Mouse (Mus musculus): ENCODE results near the gene Dis3l2.

The Dis3l2 gene

DNA sequence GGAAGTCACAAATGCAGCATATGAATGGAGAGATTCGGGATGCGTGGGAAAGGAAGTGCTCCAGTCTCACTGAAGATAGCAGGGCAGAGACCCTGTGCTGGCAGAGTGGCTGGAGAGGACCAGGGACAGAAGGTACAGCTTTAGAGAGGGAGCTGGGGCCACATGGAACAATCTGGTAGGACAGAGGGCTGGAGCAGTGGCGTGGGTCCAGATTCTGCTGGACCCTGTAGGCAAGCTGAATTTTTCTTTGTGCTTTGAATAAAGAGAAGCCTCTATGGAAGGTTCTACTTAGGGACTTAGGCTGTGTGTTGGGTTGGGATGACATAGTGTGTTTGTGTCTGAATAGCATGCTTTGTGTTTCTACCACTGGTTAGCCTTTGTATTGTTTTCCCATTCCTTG, 1.9 kb downstream of the Dis3l2 start:
- ChIA-PET CTCF (interaction anchor here in 1 of 4 experiments (0.6 kb wide), 1 partner anchor 422 kb away, joined by 4 read pairs; no protein-coding TSS in a partner anchor), POLR2A (interaction anchor here in 3 of 4 experiments (0.6 to 1.2 kb wide), 4 partner anchors 14 to 71 kb away, joined by 3 to 8 read pairs (median 4); no protein-coding TSS in a partner anchor)

DNA sequence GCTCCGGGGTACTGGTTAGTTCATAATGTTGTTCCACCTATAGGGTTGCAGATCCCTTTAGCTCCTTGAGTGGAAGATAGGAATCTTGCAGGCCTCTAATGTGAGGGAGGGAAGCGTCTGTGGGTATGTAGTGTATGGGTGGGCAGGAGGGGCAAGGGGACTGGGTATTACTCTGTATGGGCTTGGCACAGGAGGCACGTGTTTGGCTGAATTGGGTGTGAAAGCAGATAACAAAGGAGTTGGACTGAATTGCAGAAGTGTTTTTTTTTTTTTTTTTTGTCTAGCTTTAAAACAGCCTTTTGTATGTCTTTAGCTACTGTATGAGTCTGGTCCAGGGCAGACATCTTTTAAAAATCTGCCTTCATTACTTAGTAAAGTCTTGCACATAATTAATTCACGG, 5.9 kb downstream of the Dis3l2 start:
- ChIA-PET CTCF (interaction anchor here in 2 of 4 experiments (0.6 kb wide), 2 partner anchors 59 to 1289 kb away, joined by 3 read pairs; no protein-coding TSS in a partner anchor), POLR2A (interaction anchor here in 2 of 4 experiments (0.9 to 1.1 kb wide), 2 partner anchors 24 to 27 kb away, joined by 3 read pairs; no protein-coding TSS in a partner anchor)

DNA sequence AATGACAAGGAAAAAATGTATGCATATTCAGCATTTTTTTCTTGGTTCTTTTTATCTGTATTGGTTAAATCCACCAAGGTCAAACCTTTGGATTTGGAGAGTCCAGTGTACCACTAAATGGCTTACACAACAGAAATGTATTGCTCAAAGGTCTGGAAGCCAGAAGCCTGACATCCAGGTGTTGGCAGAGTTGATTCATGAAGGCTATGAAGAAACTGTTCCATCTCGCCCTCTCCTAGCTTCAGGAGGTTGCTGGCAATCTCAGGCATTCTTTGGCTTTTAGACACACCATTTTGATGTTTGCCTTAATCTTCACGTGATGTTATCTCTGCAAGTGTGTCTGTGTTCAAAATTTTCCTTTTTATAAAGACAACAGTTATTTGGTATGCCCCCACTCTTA, 8.4 kb downstream of the Dis3l2 start:
- CTCF ChIA-PET, result interaction anchor here in 2 of 4 experiments (0.5 kb wide), 2 partner anchors 12 to 510 kb away, joined by 3 read pairs; no protein-coding TSS in a partner anchor
- POLR2A ChIA-PET, result interaction anchor here in 2 of 4 experiments (0.8 to 1.2 kb wide), 3 partner anchors 8 to 46 kb away, joined by 3 read pairs; partner anchors contain the start of gene Dis3l2 (in 1 of the 2)

DNA sequence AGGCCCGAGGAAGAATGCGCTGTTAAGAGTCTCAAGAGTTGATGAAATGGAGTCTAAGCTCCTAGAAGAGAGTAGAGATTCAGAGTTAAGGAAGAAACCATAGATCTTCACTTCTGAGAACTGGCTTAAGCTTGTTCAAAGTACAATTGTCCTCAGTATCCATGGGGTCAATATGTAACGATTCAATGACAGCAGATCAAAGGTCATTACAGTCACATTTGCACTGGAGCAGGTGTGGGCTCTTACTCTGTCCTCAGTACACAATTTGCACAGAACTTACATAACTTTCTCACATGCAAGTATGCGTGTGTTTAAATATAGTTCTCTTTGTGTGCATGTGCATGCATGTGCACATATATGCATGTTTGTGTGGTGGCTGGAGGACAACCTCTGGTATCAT, 9.4 kb downstream of the Dis3l2 start:
- POLR2A ChIA-PET, result interaction anchor here in 2 of 4 experiments (0.8 to 1.4 kb wide), 3 partner anchors 11 to 45 kb away, joined by 3 read pairs; no protein-coding TSS in a partner anchor

DNA sequence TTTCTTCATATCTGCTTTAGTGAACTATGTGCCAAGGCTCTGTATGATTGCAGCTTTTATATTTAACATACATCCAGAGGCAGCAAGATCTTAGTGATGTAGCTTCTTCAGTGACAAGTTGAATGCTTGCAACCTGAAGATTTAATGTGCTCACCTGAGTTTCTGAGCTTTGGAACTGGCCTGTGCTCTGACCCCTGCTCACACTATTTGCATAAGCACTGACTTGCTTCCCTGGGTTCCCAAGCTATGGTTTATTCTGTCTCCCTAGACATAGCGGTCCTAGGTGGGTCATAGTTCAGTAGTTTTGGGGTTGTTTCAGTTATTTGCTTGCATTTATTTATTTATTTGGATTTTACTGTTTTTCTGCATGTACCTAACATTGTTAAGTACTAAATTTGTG, 14.6 kb downstream of the Dis3l2 start:
- ChIA-PET CTCF (interaction anchor here in 1 of 4 experiments (1.6 kb wide), 1 partner anchor 20 kb away, joined by 3 read pairs; no protein-coding TSS in a partner anchor), POLR2A (interaction anchor here in 3 of 4 experiments (0.5 to 2.5 kb wide), 8 partner anchors 9 to 302 kb away, joined by 3 to 13 read pairs (median 3); no protein-coding TSS in a partner anchor)

More for the DNA sequence above, 9.4 kb downstream of the Dis3l2 start:
- CTCF ChIA-PET, result no interaction called here

DNA sequence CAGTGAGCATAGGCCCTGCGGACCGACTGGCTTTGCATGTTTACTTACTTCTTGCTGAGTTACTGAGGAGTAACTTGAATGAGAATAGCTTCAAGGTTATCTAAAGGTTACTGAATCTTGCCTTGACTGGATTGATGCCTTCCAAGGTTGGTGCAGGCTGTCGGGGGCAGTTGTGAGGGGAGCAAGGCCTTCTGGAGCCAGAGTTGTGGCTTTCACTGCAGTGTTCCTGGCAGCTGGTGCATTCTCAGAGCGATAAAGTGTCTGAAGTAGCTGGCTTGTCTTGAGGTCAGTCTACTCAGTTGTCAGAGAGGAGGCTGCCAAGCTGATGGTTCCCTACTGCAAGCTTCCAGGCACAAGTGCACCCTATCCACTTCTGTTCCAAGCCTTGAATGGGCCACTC, 15.8 kb downstream of the Dis3l2 start:
- ChIA-PET POLR2A (interaction anchor here in 3 of 4 experiments (0.6 to 2.3 kb wide), 15 partner anchors 9 to 367 kb away, joined by 3 to 14 read pairs (median 3); partner anchors contain the start of gene Dis3l2 (in 1 of the 3)), CTCF (interaction anchor here in 1 of 4 experiments (1.6 to 1.7 kb wide), 2 partner anchors 21 to 322 kb away, joined by 3 to 4 read pairs; no protein-coding TSS in a partner anchor)

DNA sequence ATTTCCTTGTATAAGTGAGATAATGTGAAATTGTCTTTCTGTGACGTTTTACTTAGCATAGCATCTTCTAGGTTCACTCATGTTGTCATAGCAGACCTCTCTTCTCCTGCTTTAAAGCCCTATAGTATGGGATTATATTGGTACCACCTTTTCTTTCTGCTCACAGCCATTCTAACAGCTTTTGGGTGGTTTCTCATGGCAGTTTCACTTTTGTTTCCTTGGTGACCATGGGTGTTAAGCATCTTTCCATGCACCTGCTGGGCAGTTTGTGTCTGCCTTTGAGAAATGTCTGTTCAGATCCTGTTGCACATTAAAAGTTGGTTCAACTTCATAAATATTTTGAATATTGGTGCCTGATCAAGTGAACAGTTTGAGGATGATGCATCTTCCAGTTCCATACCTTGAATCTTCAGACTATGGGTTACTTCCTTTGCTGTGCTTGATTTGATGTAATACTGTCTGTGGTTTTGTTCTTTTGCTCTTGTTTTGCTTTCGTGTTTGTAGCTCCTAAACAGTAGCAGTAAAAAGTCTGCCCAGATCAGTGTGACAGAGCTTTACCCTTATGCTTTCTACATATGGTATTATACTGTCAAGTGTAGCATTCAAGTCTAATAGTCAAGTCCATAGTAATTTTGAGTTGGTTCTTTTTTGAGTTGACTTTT, 29.7 kb downstream of the Dis3l2 start:
- POLR2A ChIA-PET, result interaction anchor here in 1 of 4 experiments (1.0 kb wide), 1 partner anchor 23 kb away, joined by 3 read pairs; no protein-coding TSS in a partner anchor

DNA sequence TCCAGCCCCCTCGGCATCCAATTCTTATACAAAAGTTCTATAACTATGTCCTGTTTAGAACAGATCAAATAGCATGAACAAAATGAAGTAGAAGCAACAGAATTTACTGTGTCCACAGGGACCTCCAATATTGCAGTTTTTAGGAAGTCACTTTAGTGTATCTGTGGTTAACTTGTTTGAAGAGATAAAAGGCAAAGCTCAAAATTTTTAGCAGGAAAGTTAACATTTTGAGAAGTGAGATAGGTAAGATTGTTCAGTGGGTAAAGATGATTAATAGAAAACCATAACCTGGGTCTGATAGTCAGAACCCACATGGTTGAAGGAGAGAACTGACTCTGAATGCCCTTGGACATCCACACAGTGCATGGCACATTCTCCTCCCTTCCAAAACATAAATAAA, 32.8 kb downstream of the Dis3l2 start:
- POLR2A ChIA-PET, result no interaction called here
- CTCF ChIA-PET, result no interaction called here

More for the DNA sequence above, 29.7 kb downstream of the Dis3l2 start:
- CTCF ChIA-PET, result interaction anchor here in 2 of 4 experiments (0.6 to 1.5 kb wide), 3 partner anchors 171 to 260 kb away, joined by 3 to 4 read pairs (median 3); no protein-coding TSS in a partner anchor

DNA sequence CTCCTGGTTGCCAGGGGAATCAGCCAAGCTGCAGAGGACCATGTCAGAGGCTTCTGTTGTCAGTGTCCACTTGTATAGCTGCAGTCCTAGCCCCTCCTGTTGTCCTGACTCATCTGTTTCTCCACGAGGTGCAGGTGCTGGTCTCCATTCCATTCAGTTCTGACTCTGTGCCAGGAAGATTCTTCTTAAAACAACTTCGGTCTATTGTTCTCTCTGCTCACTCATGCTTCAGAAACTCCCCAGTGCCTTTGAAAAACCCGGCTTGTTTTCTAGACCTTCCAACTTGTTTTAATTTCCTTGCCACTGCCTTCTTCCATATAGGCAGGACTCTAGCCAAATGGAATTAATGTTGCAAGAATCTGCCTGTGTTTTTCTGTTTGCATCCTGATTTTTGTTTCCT, 39.3 kb downstream of the Dis3l2 start:
- CTCF ChIA-PET, result interaction anchor here in 1 of 4 experiments (0.6 kb wide), 1 partner anchor 13 kb away, joined by 3 read pairs; no protein-coding TSS in a partner anchor
- POLR2A ChIA-PET, result no interaction called here

DNA sequence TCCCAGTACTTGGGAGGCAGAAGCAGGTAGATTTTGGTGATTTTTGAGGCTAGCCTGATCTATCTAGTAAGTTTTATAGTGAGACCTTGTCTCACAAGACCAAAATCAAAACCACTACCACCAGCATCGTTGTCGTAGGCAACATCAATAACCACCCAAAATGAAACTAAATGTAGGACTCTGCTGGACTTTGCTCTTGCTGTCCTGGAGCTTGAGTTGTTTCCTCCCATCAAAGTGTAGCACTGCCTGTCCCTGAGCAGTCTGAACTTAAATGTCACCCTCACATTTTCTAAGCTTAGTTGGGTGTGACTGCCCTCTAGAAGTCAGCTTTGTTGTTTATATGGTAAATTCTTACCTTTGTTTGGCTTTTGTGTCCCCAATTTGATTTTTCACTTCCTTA, 43.4 kb downstream of the Dis3l2 start:
- CTCF ChIA-PET, result no interaction called here
- POLR2A ChIA-PET, result interaction anchor here in 2 of 4 experiments (0.7 to 2.2 kb wide), 6 partner anchors 11 to 28 kb away, joined by 3 to 9 read pairs (median 4); no protein-coding TSS in a partner anchor

DNA sequence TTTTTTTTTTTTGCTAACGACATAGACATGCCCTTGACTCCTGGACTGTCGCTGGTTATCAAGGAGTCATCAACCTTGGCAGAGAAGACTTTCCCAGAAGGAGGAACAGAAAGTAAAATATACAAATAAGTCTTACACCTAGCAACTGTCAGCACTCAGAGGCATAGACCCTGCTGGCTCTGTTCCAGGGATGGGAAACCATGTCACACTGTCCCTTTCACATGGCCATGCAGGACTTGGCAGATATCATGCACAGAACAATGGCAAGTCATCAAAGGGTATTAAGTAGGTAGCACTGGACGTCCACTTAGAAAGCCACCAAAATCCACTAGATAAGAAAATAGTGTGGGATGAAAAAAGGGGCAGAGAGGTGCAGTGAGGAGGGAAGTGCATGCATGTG, 46.5 kb downstream of the Dis3l2 start:
- ChIA-PET POLR2A (interaction anchor here in 3 of 4 experiments (0.6 to 1.7 kb wide), 7 partner anchors 8 to 368 kb away, joined by 3 to 5 read pairs (median 4); no protein-coding TSS in a partner anchor), CTCF (no interaction called here)

DNA sequence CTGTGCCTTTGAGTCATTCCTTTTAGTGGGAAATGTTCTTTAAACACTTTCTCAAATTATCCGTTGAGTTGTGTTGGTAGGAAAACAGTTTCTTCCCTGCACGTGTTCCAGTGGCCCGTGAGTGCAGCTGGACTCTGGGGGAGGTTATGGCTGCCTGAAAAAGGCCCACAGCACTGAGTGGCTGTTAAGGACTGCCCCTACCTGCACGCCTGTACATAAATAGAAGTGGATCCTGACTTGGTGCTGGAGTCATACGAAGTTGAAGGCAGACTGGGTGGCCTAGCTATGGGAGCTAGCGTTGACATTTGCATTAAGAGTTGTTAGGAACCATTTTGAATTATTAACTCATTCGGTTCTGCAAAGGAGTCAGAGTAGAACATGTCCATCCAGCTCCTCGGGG, 49.8 kb downstream of the Dis3l2 start:
- POLR2A ChIA-PET, result interaction anchor here in 2 of 4 experiments (1.1 to 1.9 kb wide), 4 partner anchors 8 to 34 kb away, joined by 3 to 13 read pairs (median 3); no protein-coding TSS in a partner anchor

DNA sequence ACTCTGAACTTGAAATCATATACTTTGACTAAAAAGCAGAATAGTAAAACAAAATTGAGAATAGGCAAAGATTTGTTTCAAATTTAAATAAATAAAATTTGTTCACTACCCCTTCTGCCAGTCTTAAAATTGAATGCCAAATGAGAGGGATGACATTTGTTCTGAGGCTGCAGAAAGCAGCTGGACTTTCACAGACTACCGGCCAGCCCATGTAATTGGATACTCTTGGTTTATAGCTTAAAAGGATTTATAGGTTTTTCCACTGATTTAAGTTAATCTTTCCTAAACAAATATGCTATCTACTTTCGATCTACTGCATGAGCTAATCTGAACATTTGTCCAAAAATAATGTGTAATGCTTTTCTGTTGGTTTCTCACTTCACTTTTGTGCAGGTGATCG, 50.7 kb downstream of the Dis3l2 start:
- POLR2A ChIA-PET, result interaction anchor here in 3 of 4 experiments (0.6 to 1.4 kb wide), 5 partner anchors 14 to 228 kb away, joined by 3 to 8 read pairs (median 3); partner anchors contain the start of gene Ptma (in 1 of the 3)

More for the DNA sequence above, 49.8 kb downstream of the Dis3l2 start:
- CTCF ChIA-PET, result no interaction called here

DNA sequence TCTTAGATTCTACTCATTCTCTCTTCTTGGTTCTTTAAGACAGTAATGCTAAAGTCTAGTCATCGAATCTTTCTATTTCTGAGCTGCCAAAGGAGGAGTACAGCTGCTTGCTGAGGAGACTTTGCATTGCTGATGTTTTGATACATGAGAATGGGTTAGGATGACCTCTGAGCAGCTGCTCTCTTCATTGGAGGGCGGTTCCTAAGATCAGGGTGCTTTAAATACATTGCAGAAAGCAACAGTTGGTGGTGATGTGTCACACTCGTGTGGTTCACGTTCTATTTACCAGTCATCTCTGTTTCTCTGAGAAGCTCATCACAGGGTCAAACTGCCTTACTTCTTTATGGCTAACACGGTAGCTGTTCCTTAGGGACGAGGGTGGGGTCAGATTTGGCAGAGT, 54.5 kb downstream of the Dis3l2 start:
- CTCF ChIA-PET, result no interaction called here
- POLR2A ChIA-PET, result interaction anchor here in 2 of 4 experiments (0.6 to 2.3 kb wide), 21 partner anchors 9 to 1855 kb away, joined by 3 to 14 read pairs (median 4); partner anchors contain the start of gene Ptma (in 1 of the 2)

More for the DNA sequence above, 50.7 kb downstream of the Dis3l2 start:
- CTCF ChIA-PET, result interaction anchor here in 1 of 4 experiments (0.5 kb wide), 1 partner anchor 16 kb away, joined by 3 read pairs; no protein-coding TSS in a partner anchor

DNA sequence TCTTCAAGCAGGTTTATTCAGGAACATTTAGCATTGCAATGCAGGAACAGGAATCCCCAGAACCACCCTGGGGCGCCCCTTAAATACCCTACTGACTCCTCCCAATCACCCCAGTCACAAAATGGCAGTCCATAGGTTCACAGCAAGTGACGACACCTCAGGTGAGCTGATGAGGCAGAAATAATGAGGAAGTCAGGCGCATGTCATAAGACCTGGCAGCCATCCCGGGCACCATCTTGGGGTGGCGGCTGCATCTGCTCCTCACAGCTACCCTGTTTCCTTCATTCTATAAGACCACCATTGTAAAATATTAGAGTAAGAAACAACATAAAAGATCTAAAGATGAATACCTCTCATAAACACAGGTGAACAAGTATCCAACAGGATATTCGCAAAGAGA, 58.6 kb downstream of the Dis3l2 start:
- CTCF ChIA-PET, result no interaction called here
- POLR2A ChIA-PET, result interaction anchor here in 3 of 4 experiments (0.6 to 2.4 kb wide), 10 partner anchors 9 to 598 kb away, joined by 3 to 13 read pairs (median 4); partner anchors contain the start of genes Dis3l2 (in 1 of the 3) and Ptma (in 1 of the 3)

DNA sequence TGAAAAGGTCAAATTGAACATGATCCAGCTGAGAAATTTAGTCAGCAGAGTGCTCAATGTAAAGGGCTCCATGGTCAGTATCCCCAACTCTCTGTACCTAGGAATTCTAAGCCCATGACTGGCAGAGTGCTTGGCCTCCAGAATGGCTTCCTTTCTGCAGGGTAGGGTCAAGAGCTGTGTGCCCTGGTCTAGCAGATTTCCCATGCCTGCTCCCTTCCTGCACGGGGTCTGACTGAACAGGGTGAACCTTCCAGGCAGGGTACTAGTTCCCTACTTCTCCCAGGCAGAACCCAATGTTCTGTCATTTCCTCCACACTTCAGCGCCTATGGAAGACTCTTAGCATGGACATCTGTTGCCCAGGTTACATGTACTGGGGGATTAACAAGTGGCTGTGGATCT, 97.6 kb downstream of the Dis3l2 start:
- CTCF ChIA-PET, result interaction anchor here in 1 of 4 experiments (0.7 kb wide), 1 partner anchor 171 kb away, joined by 3 read pairs; no protein-coding TSS in a partner anchor
- POLR2A ChIA-PET, result no interaction called here

DNA sequence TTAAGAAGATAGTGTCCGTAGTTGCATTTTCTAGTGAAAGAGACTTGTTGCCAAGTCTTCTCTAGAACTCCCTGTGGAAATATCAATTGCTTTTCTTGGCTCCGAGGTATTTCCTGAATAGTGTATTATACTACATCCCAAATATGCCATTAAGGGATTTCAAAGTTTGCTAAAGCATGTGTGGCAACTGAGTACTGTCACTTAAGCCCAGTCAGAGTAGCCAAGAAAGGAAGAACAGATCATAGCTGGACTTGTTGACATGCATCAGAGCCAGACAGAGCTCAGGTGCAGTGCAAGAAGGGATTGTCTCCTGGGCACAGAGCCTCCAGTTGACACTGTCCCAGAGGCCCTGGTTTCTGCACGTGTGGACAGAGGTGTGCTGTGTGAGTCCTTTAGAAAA, 108.1 kb downstream of the Dis3l2 start:
- CTCF ChIA-PET, result no interaction called here

DNA sequence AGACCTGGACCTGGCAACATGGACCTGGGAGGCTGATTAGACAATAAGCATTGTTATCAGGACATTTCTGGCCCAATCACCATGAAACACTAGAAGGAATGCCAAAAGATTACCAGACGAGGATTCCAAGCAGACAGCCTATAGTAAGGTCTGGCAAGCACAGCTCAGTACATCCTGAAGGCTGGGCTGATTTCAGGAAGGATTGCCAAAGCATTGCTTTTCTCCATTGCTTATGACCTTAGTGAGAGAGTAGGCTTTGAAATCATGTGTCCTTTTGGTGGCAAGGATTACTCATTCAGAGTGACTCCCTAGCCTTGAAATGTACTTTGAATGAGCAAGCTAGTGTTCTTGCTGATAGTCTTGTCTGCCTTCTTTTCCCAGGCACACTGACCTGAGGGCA, 118.7 kb downstream of the Dis3l2 start:
- POLR2A ChIA-PET, result no interaction called here

More for the DNA sequence above, 108.1 kb downstream of the Dis3l2 start:
- POLR2A ChIA-PET, result no interaction called here

DNA sequence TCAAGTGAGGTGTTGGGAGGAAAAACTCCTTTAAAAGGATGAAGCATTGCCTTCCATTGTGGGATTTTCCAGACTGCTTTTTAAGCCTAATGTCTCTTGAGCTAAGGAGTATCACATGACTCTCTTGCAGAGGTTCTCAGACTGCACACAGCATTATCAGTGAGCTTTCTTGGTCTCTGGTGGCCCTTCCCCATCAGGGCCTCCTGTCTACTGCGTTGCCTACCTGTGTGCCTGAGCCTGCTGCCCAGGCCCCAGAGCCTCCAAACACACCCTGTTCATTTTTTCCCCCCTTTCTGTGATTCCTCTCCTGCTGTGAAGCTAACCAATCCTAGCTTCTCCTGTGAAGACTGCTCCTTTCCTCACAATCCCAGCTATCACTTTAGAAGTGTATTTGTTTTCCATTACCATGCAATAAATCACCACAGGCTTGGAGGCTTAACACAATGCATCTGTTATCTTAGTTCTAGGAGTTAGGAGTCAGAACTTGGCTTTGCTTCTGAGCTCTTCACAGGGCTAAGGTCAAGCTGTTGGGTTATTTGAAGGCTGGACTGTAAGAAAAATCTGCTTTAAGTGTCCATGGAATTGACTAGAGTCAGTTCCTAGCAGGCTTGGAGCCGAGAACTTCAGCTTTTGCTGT, 130.9 kb downstream of the Dis3l2 start:
- ChIA-PET CTCF (interaction anchor here in 1 of 4 experiments (0.5 kb wide), 1 partner anchor 219 kb away, joined by 3 read pairs; no protein-coding TSS in a partner anchor), POLR2A (interaction anchor here in 2 of 4 experiments (1.4 to 1.7 kb wide), 2 partner anchors 13 to 76 kb away, joined by 3 to 4 read pairs; no protein-coding TSS in a partner anchor)

More for the DNA sequence above, 118.7 kb downstream of the Dis3l2 start:
- CTCF ChIA-PET, result no interaction called here
